Mouse (Mus musculus) myocyte (in vitro differentiated cells): ENCODE measurements at regions not wholly inside any gene's neighbourhood (a gene's known extent, or its start where the extent isn't known, plus 50 kb on each side); places are given as distances from the start of the nearest gene placed in this dataset.

ENCODE experiments used
- E2F4 ChIP-seq: IDR thresholded peaks from one replicate; pipeline ENCODE4 v1.6.1; 2011; ENCODE audit warnings: mild to moderate bottlenecking, control low read depth, moderate library complexity; ENCODE audit not compliant: insufficient read depth
- MYOG ChIP-seq, 3 experiments: IDR thresholded peaks; one replicate each; pipeline ENCODE4 v1.6.1; 2011; ENCODE audit warnings: control low read depth in 2 of 3, low read depth in 2 of 3, mild to moderate bottlenecking in 2 of 3; ENCODE audit not compliant: insufficient read length in 2 of 3, control insufficient read depth in 1 of 3, insufficient read depth in 1 of 3

- TF ChIP-seq MYOG (IDR thresholded peaks at IDR 0.05; ENCODE audit: control insufficient read depth in 1 of 3, insufficient read depth in 1 of 3, insufficient read length in 2 of 3, low read depth in 2 of 3) (no peak), E2F4 (no peak)
Measured at GRCm38 (mm10) chr16:55756764-55757421, 81.8 kb downstream of the Nfkbiz start.
